Comparison of ENCODE assay signal across 32 mouse cellular contexts in the genomic region with DNA sequence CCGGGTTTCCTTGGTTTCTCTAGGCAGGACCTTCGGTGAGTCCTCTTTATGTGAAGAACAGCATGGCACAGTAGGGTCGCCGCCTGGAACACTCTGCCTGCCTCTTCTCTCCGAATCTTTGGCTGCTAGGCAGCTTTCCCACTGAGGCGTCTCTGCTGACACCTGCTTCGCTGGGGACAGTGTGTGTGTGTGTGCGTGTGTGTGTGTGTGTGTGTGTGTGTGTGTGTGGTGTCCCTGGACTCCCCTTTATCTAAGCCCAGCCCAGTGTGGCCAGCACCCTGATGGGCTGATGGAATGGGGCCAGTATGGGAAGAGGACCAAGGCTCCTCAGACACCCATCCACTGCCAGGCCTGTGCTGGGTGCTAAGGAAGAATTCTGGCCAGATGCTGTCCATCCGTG. TPM values are rescaled to one million over a fixed set of nuclear protein-coding genes. Genes with fewer than 3 reads are reported as not detected.
DNase-seq lines count a peak whose midpoint lies in the region; ATAC-seq and TF ChIP-seq lines count a peak whose summit lies in the region.
"Had no signal": no experiment of that assay in that cellular context is flagged by ENCODE, and none has a peak within 500 bp of the region (broad histone marks: within the 10 kb centered on the region; RNA-seq: fewer than 3 reads in every experiment).

No protein-coding gene starts in this region.

- no peak for ATAC-seq in forebrain, embryonic 16.5 days
- ATAC-seq in forebrain, embryonic 11.5 days (replicated peaks; ENCODE audit: low FRiP score) = no peak
- ATAC-seq in midbrain, postnatal 0 days (ENCODE audit: low FRiP score) = no peak
- ATAC-seq: intestine, embryonic 16.5 days; lung, postnatal 0 days; midbrain, embryonic 13.5 days had no signal

- intact Hi-C loops in heart, postnatal 10 days (cut with DNase I) = no loop called here

- no peaks in the 10 kb centered on the region for H3K27me3 ChIP-seq in forebrain, embryonic 16.5 days (replicated peaks; ENCODE audit: control insufficient read depth, insufficient read depth, low read length)
- no peaks in the 10 kb centered on the region for H3K27me3 ChIP-seq in forebrain, embryonic 11.5 days (ENCODE audit: control insufficient read depth, insufficient read depth, low read length)
- no peaks in the 10 kb centered on the region for H3K27me3 ChIP-seq in midbrain, postnatal 0 days (ENCODE audit: insufficient read depth, low read length)
- H3K27me3 ChIP-seq in midbrain, embryonic 10.5 days (ENCODE audit: low read depth, poor library complexity, severe bottlenecking) = no peaks in the 10 kb centered on the region
- H3K27me3 ChIP-seq: limb, embryonic 15.5 days; liver, embryonic 13.5 days; midbrain, embryonic 13.5 days had no signal

- no peak overlapping the region for H3K9ac ChIP-seq in forebrain, embryonic 16.5 days (replicated peaks; ENCODE audit: low read depth, low read length)
- H3K9ac ChIP-seq in forebrain, embryonic 11.5 days (ENCODE audit: low read length) = no peak overlapping the region
- no peak overlapping the region for H3K9ac ChIP-seq in midbrain, postnatal 0 days (replicated peaks; ENCODE audit: low read length, poor library complexity, severe bottlenecking)
- H3K9ac ChIP-seq: embryonic facial prominence, embryonic 13.5 days; hindbrain, embryonic 13.5 days; limb, embryonic 15.5 days; liver, embryonic 13.5 days; midbrain, embryonic 13.5 days had no signal

- peak overlapping the region; percentile 29; the same call in 1 of the 2 replicates for H3K4me2 ChIP-seq in forebrain, embryonic 16.5 days (ENCODE audit: low read length)
- no peak overlapping the region for H3K4me2 ChIP-seq in forebrain, embryonic 11.5 days (ENCODE audit: low read depth, low read length, severe bottlenecking)
- no peak overlapping the region for H3K4me2 ChIP-seq in midbrain, postnatal 0 days (ENCODE audit: low read depth, low read length, poor library complexity, severe bottlenecking)
- H3K4me2 ChIP-seq: embryonic facial prominence, embryonic 13.5 days; hindbrain, embryonic 13.5 days; limb, embryonic 15.5 days; liver, embryonic 13.5 days; midbrain, embryonic 13.5 days had no signal

- 56% methylated on average over 9 of the region's 9 CpGs for WGBS in forebrain, embryonic 16.5 days
- WGBS in forebrain, embryonic 11.5 days = 87% methylated on average over 9 of the region's 9 CpGs
- WGBS in midbrain, postnatal 0 days = 72% methylated on average over 9 of the region's 9 CpGs
- WGBS in midbrain, embryonic 10.5 days = 80% methylated on average over 9 of the region's 9 CpGs

- no peak for TF ChIP-seq CTCF in midbrain, postnatal 0 days (IDR thresholded peaks at IDR 0.05)

- H3K36me3 ChIP-seq in forebrain, embryonic 16.5 days (ENCODE audit: control insufficient read depth, insufficient read depth) = no peaks in the 10 kb centered on the region
- H3K36me3 ChIP-seq in forebrain, embryonic 11.5 days (ENCODE audit: control insufficient read depth, insufficient read depth, low read length) = no peaks in the 10 kb centered on the region
- H3K36me3 ChIP-seq in midbrain, postnatal 0 days (ENCODE audit: insufficient read depth, low read length) = no peaks in the 10 kb centered on the region
- H3K36me3 ChIP-seq in midbrain, embryonic 10.5 days = no peaks in the 10 kb centered on the region
- H3K36me3 ChIP-seq: embryonic facial prominence, embryonic 13.5 days; hindbrain, embryonic 13.5 days; limb, embryonic 10.5 days; limb, embryonic 15.5 days; liver, embryonic 13.5 days; midbrain, embryonic 13.5 days had no signal

- peaks cover 55% of the 10 kb centered on the region for H3K4me1 ChIP-seq in forebrain, embryonic 16.5 days (replicated peaks; ENCODE audit: control insufficient read depth, insufficient read depth, low read length)
- no peaks in the 10 kb centered on the region for H3K4me1 ChIP-seq in forebrain, embryonic 11.5 days (replicated peaks; ENCODE audit: control insufficient read depth, insufficient read depth, low read length)
- no peaks in the 10 kb centered on the region for H3K4me1 ChIP-seq in midbrain, postnatal 0 days (ENCODE audit: insufficient read depth, low read length)
- H3K4me1 ChIP-seq in midbrain, embryonic 10.5 days = 0 out of 2 replicates have a peak, but pooled peaks cover 5% of the 10 kb centered on the region
- H3K4me1 ChIP-seq: embryonic facial prominence, embryonic 13.5 days; limb, embryonic 10.5 days; limb, embryonic 15.5 days; liver, embryonic 13.5 days; megakaryocyte, embryonic 14.5 days; midbrain, embryonic 13.5 days had no signal

- H3K4me3 ChIP-seq in forebrain, embryonic 16.5 days (replicated peaks; ENCODE audit: low read length) = no peak overlapping the region
- H3K4me3 ChIP-seq in forebrain, embryonic 11.5 days (ENCODE audit: low read depth, low read length) = no peak overlapping the region
- H3K4me3 ChIP-seq in midbrain, postnatal 0 days (ENCODE audit: low read depth, low read length) = no peak overlapping the region
- H3K4me3 ChIP-seq in midbrain, embryonic 10.5 days = no peak overlapping the region
- H3K4me3 ChIP-seq: embryonic facial prominence, embryonic 13.5 days; hindbrain, embryonic 13.5 days; limb, embryonic 10.5 days; limb, embryonic 15.5 days; liver, embryonic 13.5 days; megakaryocyte, embryonic 14.5 days; midbrain, embryonic 13.5 days had no signal

- DNase-seq in cerebellum, adult 11-12 months = peak; percentile 10
- DNase-seq in cerebellum, adult 11 months = no peak
- no peak for DNase-seq in forebrain, embryonic 11.5 days (ENCODE audit: low spot score)
- DNase-seq in midbrain, postnatal 0 days (ENCODE audit: low spot score) = peak; percentile 25
- no peak for DNase-seq in midbrain, embryonic 10.5 days (ENCODE audit: low spot score)
- no peak for DNase-seq in heart, postnatal 10 days
- no peak for DNase-seq in gastrocnemius, adult 18-20 months (ENCODE audit: low spot score)
- DNase-seq: adrenal gland, adult 8-10 months; gastrocnemius, postnatal 14 days; kidney, adult 8-10 months; kidney, postnatal 10 days; layer of hippocampus, adult 9-11 months; liver, embryonic 13.5 days; lung, adult 18-20 months; lung, postnatal 4 days; thymus, adult 2 months; thymus, postnatal 36 days had no signal

- no peaks in the 10 kb centered on the region for H3K9me3 ChIP-seq in forebrain, embryonic 16.5 days (ENCODE audit: control insufficient read depth, low read length)
- no peaks in the 10 kb centered on the region for H3K9me3 ChIP-seq in forebrain, embryonic 11.5 days (ENCODE audit: control insufficient read depth, low read length)
- H3K9me3 ChIP-seq in midbrain, postnatal 0 days (ENCODE audit: low read length) = no peaks in the 10 kb centered on the region
- no peaks in the 10 kb centered on the region for H3K9me3 ChIP-seq in midbrain, embryonic 10.5 days (replicated peaks)
- H3K9me3 ChIP-seq: embryonic facial prominence, embryonic 13.5 days; hindbrain, embryonic 13.5 days; limb, embryonic 10.5 days; limb, embryonic 15.5 days; liver, embryonic 13.5 days; megakaryocyte, embryonic 14.5 days; midbrain, embryonic 13.5 days had no signal

- peak overlapping the region; percentile 21; the same call in 1 of the 2 replicates for H3K27ac ChIP-seq in forebrain, embryonic 16.5 days (ENCODE audit: low read length)
- H3K27ac ChIP-seq in forebrain, embryonic 11.5 days (ENCODE audit: low read depth, low read length) = no peak overlapping the region
- no peak overlapping the region for H3K27ac ChIP-seq in midbrain, postnatal 0 days (ENCODE audit: low read depth, low read length)
- no peak overlapping the region for H3K27ac ChIP-seq in midbrain, embryonic 10.5 days (replicated peaks)
- H3K27ac ChIP-seq: embryonic facial prominence, embryonic 13.5 days; hindbrain, embryonic 13.5 days; limb, embryonic 10.5 days; limb, embryonic 15.5 days; liver, embryonic 13.5 days; midbrain, embryonic 13.5 days had no signal

RNA-seq across cellular contexts. Expression of a gene that starts 9.8 kb away (rescaled TPM):
- polyA plus RNA-seq in forebrain, embryonic 16.5 days (2015; fragmentation: Nextera tagmentation; extraction: Ambion mirVana) = 400 and 477 TPM in 2 replicates
- 39.2 and 40.6 TPM in 2 replicates for polyA plus RNA-seq in forebrain, embryonic 11.5 days (2014; fragmentation: Nextera tagmentation; extraction: Ambion mirVana)
- 41.1 and 48.0 TPM in 2 replicates for total RNA-seq in midbrain, postnatal 0 days (2014; rRNA removed)
- 18.1 and 20.3 TPM in 2 replicates for polyA plus RNA-seq in midbrain, postnatal 0 days (2015; fragmentation: Nextera tagmentation; extraction: Ambion mirVana)
- 8.4 and 10.7 TPM in 2 replicates for polyA plus RNA-seq in midbrain, embryonic 10.5 days (2016; fragmentation: Nextera tagmentation; extraction: Ambion mirVana)
- under 1 TPM in 1 of 2 experiments, not detected in 1; 0.14 TPM for total RNA-seq in heart, postnatal 10 days (2021)
- not detected for total RNA-seq in gastrocnemius, adult 18-20 months (2021)
- total RNA-seq: gastrocnemius, postnatal 14 days; granulocyte monocyte progenitor cell, adult 5-6 weeks; heart, postnatal 25 days; monocyte, adult 5-6 weeks had no signal
- polyA plus RNA-seq: C2C12; heart, embryonic 14.5 days; large intestine, adult 2 months; lung, postnatal 0 days had no signal

Comparison
In these comparisons a context has a peak if more than half of its experiments do, and no peak if none do; other contexts are left out.
1. DNase-seq: peak in cerebellum, adult 11-12 months (single experiment) and midbrain, postnatal 0 days (single experiment); none in cerebellum, adult 11 months (single experiment), forebrain, embryonic 11.5 days (single experiment), midbrain, embryonic 10.5 days (single experiment), heart, postnatal 10 days (0 of 2) and gastrocnemius, adult 18-20 months (single experiment).